9 mouse cellular contexts compared by ENCODE assay signal in genomic region chr2:58737192-58737820, GRCm38 (mm10).
DNase-seq lines count a peak whose midpoint lies in the region; ATAC-seq and TF ChIP-seq lines count a peak whose summit lies in the region.
"Had no signal": no experiment of that assay in that cellular context is flagged by ENCODE, and none has a peak within 500 bp of the region (broad histone marks: within the 10 kb centered on the region; RNA-seq: fewer than 3 reads in every experiment).

No protein-coding gene starts in this region.

- H3K4me1 ChIP-seq in limb, embryonic 14.5 days (ENCODE audit: control insufficient read depth, insufficient read depth, low read length) = no peaks in the 10 kb centered on the region
- H3K4me1 ChIP-seq: limb, embryonic 12.5 days had no signal

- H3K36me3 ChIP-seq in limb, embryonic 14.5 days (ENCODE audit: control insufficient read depth, insufficient read depth, low read length) = no peaks in the 10 kb centered on the region
- H3K36me3 ChIP-seq: limb, embryonic 12.5 days had no signal

- no peak overlapping the region for H3K27ac ChIP-seq in limb, embryonic 14.5 days (replicated peaks; ENCODE audit: low read depth, low read length)
- H3K27ac ChIP-seq: limb, embryonic 12.5 days had no signal

- DNase-seq in frontal cortex, postnatal 36 days (ENCODE audit: low spot score in 2 of 2) = peak; percentile 15 to 19
- DNase-seq in frontal cortex, postnatal 10 days (ENCODE audit: low spot score in 2 of 2) = no peak
- peak; percentile 7 to 28 for DNase-seq in left cerebral cortex, adult 8-10 months (ENCODE audit: low spot score in 2 of 2)
- no peak for DNase-seq in left cerebral cortex, postnatal 4 days
- peak; percentile 41 for DNase-seq in NIH3T3 (ENCODE audit: low read depth)
- DNase-seq in limb, embryonic 14.5 days (ENCODE audit: low spot score) = peak; percentile 59
- DNase-seq in gastrocnemius, postnatal 36 days = no peak
- DNase-seq in ovary, postnatal 36 days (ENCODE audit: low spot score) = no peak

- no peaks in the 10 kb centered on the region for H3K9me3 ChIP-seq in limb, embryonic 14.5 days (ENCODE audit: control insufficient read depth, low read length)
- H3K9me3 ChIP-seq: limb, embryonic 12.5 days had no signal

- intact Hi-C loops in left cerebral cortex, postnatal 4 days (cut with DNase I) = loop anchor here (10.0 kb wide), 2 partner anchors 587 to 697 kb away; no protein-coding TSS in a partner anchor
- intact Hi-C loops in gastrocnemius, postnatal 36 days (cut with DNase I) = no loop called here

- H3K4me2 ChIP-seq in limb, embryonic 14.5 days (replicated peaks; ENCODE audit: low read depth, low read length, severe bottlenecking) = no peak overlapping the region
- H3K4me2 ChIP-seq: limb, embryonic 12.5 days had no signal

- no peak overlapping the region for H3K9ac ChIP-seq in limb, embryonic 14.5 days (ENCODE audit: low read depth, low read length, severe bottlenecking)
- H3K9ac ChIP-seq: limb, embryonic 12.5 days had no signal

- H3K4me3 ChIP-seq in limb, embryonic 14.5 days (replicated peaks; ENCODE audit: low read length) = no peak overlapping the region
- H3K4me3 ChIP-seq: limb, embryonic 12.5 days had no signal

- no peaks in the 10 kb centered on the region for H3K27me3 ChIP-seq in limb, embryonic 14.5 days (ENCODE audit: control insufficient read depth, insufficient read depth, low read length)
- H3K27me3 ChIP-seq: limb, embryonic 12.5 days had no signal

- no peak for ATAC-seq in limb, embryonic 14.5 days (ENCODE audit: low FRiP score, low read depth)

- TF ChIP-seq POLR2A in limb, embryonic 14.5 days (IDR thresholded peaks at IDR 0.05; ENCODE audit: borderline replicate concordance, extremely low read depth, insufficient read depth, insufficient read length) = no peak

- 34% methylated on average over 4 of the region's 4 CpGs for WGBS in limb, embryonic 14.5 days

Comparison
In these comparisons a context has a peak if more than half of its experiments do, and no peak if none do; other contexts are left out.
1. DNase-seq: peak in frontal cortex, postnatal 36 days (2 of 2), left cerebral cortex, adult 8-10 months (2 of 2), NIH3T3 (single experiment) and limb, embryonic 14.5 days (single experiment); none in frontal cortex, postnatal 10 days (0 of 2), left cerebral cortex, postnatal 4 days (single experiment), gastrocnemius, postnatal 36 days (0 of 2) and ovary, postnatal 36 days (single experiment).